In genomic region chr16:89703158-89703557, GRCm38 (mm10) we compare ENCODE assay signal across 18 mouse cellular contexts.
DNase-seq lines count a peak whose midpoint lies in the region.
"Had no signal": no experiment of that assay in that cellular context is flagged by ENCODE, and none has a peak within 500 bp of the region (broad histone marks: within the 10 kb centered on the region; RNA-seq: fewer than 3 reads in every experiment).

No protein-coding gene starts in this region.

- peak; percentile 8 for DNase-seq in kidney, adult 11 months
- DNase-seq in kidney, adult 8-10 months = no peak
- peak; percentile 18 to 51 for DNase-seq in kidney, postnatal 25 days
- DNase-seq in kidney, postnatal 10 days = no peak
- DNase-seq in right cerebral cortex, adult 2 months (ENCODE audit: low spot score in 2 of 2) = peak; percentile 10 to 26
- DNase-seq in right cerebral cortex, postnatal 4 days = no peak
- DNase-seq in MN1 (ENCODE audit: low spot score) = no peak
- DNase-seq: adrenal gland, postnatal 10 days; cerebellum, adult 11-12 months; cerebellum, adult 9-11 months; forebrain, postnatal 0 days; gastrocnemius, postnatal 10 days; left cerebral cortex, postnatal 4 days; liver, postnatal 0 days; lung, postnatal 36 days; right cerebral cortex, postnatal 25 days; spleen, adult 18-20 months; thymus, postnatal 14 days had no signal

Comparison
In these comparisons a context has a peak if more than half of its experiments do, and no peak if none do; other contexts are left out.
1. DNase-seq: peak in kidney, adult 11 months (single experiment), kidney, postnatal 25 days (2 of 2) and right cerebral cortex, adult 2 months (2 of 2); none in kidney, adult 8-10 months (0 of 2), kidney, postnatal 10 days (single experiment), right cerebral cortex, postnatal 4 days (single experiment) and MN1 (single experiment).